Mouse (Mus musculus): ENCODE results near the gene C1qa.

GRCm38 (mm10) chr4:136887714-136888113 is 10.9 kb downstream of the C1qa start:
- TF ChIP-seq CTCF (IDR thresholded peaks at IDR 0.05; ENCODE audit: insufficient read depth, low read length) (no peak), POLR2A (IDR thresholded peaks at IDR 0.05; ENCODE audit: borderline replicate concordance, extremely low read depth, low read depth, low read length) (no peak)
